Mouse (Mus musculus) brown adipose tissue, adult 24 weeks (tissue): ENCODE data around the gene Cdk2ap2. TPM values are rescaled to one million over a fixed set of nuclear protein-coding genes. Genes with fewer than 3 reads are reported as not detected.

Experiments used
- H3K27ac ChIP-seq: fragments of 200-500 bp; replicated peaks from 2 replicates; pipeline ENCODE4 v1.5.1; 2012; ENCODE audit warnings: low read depth, mild to moderate bottlenecking, low read length
- H3K4me1 ChIP-seq: fragments of 200-500 bp; 2 replicates; pipeline ENCODE4 v1.6.1; 2012; ENCODE audit warnings: low read length, mixed read lengths; ENCODE audit not compliant: control insufficient read depth, insufficient read depth, insufficient read length
- H3K4me3 ChIP-seq: fragments of 200-500 bp; 2 replicates; pipeline ENCODE4 v1.5.1; 2012; ENCODE audit warnings: low read depth, mild to moderate bottlenecking, low read length, moderate library complexity; ENCODE audit not compliant: insufficient read depth
- polyA plus RNA-seq: library from polyadenylated mRNA; stranded (reverse); fragments of >200 nt; gene quantifications from 2 replicates; pipeline ENCODE4 v1.2.4, GENCODE M21; 2012; ENCODE audit not compliant: missing spikeins, insufficient read depth, insufficient read length

The Cdk2ap2 gene
- polyA plus RNA-seq, 1 experiment, result 101 TPM

DNA sequence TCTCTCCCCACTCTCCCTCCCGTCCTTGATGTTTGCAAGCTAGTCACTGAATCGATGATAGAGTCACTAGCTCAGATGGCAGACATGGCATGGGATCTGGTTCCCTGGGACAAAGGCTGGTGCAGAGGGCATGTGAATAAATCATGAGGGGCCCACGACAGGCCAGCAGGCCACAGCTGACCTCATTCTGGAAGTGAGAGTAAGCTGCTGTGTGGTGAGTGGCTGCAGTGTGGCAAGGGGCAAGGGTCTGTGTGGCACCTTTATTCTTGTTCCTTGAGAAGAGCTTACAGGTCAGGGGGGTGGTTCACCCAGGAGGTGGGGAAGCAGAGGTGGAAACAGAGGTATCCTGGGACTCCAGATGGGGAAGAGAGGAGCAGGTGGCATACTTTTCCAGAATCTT, 15.6 kb upstream of the Cdk2ap2 start, which contains the start of gene Cabp2:
Gene Cabp2 (plus strand): TSS at position 185 of the 400 bp plus-strand sequence.
- H3K4me1 ChIP-seq, result no peaks in the 10 kb centered on the region
- no peak within 1 kb of the TSS for H3K27ac ChIP-seq
- no peak within 1 kb of the TSS for H3K4me3 ChIP-seq

DNA sequence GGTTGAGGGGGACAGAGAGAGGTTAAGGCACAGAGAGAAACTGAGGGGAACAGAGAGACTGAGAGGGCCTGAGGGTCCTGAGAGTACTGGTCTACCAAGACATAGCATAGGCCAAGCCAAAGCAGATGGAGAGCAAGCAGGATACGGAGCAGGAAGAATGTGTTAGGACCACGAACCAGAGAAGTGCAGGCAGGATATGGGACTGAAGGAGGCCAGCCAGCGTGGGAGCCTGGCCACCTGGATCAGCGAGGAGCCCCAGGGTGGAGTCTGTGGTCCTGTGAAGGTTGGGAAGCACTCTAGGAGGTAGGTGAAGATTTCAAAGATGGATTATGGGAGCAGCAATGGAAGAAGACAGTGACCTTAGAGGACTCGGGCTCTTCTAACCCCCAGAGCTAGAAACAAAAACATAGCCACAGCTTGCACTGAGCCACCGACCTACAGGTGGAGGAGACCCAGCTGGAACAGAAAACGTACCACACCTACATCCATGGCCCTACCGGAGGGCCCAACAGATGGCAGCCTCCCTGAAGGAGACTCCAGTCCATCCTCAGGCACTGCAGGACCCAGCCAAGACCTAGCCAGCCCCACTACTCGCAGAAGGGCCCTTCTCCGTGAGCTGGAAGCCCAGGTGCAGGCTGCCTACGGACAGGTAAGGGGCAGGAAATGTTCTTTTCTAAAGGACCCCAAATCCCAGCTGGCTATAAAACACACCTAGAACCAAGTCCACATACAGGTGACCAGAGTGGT, 14.6 kb upstream of the Cdk2ap2 start:
- Histone ChIP-seq H3K4me3 (no peak overlapping the region), H3K4me1 (no peaks in the 10 kb centered on the region), H3K27ac (no peak overlapping the region)

- no peaks in the 10 kb centered on the region for H3K4me1 ChIP-seq
- no peak overlapping the region for H3K27ac ChIP-seq
- no peak overlapping the region for H3K4me3 ChIP-seq
Measured at GRCm38 (mm10) chr19:4083316-4083715, 13.7 kb upstream of the Cdk2ap2 start.

- H3K4me1 ChIP-seq, result no peaks in the 10 kb centered on the region
- no peak overlapping the region for H3K27ac ChIP-seq
- no peak overlapping the region for H3K4me3 ChIP-seq
Measured at GRCm38 (mm10) chr19:4083826-4084225, 13.2 kb upstream of the Cdk2ap2 start.

GRCm38 (mm10) chr19:4084984-4085383, 12.0 kb upstream of the Cdk2ap2 start:
- Histone ChIP-seq H3K27ac (no peak overlapping the region), H3K4me1 (no peaks in the 10 kb centered on the region), H3K4me3 (no peak overlapping the region)

DNA sequence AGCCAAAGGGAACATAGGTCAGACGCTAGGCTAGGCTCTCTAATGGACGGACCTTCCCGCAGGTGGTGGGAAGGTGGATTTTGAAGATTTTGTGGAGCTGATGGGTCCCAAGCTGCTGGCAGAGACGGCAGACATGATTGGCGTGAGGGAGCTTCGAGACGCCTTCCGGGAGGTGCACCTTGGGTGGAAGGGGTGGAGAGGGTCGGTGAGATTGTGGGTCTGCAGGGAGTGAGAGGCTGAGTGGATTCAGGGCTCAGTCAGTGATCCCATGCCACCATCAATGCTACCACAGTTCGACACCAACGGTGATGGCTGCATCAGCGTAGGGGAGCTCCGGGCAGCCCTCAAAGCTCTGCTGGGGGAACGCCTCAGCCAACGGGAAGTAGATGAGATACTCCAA, 10.8 kb upstream of the Cdk2ap2 start:
- Histone ChIP-seq H3K4me3 (no peak overlapping the region), H3K4me1 (no peaks in the 10 kb centered on the region), H3K27ac (no peak overlapping the region)

GRCm38 (mm10) chr19:4087090-4087489, 9.9 kb upstream of the Cdk2ap2 start:
- Histone ChIP-seq H3K27ac (no peak overlapping the region), H3K4me1 (no peaks in the 10 kb centered on the region), H3K4me3 (no peak overlapping the region)

DNA sequence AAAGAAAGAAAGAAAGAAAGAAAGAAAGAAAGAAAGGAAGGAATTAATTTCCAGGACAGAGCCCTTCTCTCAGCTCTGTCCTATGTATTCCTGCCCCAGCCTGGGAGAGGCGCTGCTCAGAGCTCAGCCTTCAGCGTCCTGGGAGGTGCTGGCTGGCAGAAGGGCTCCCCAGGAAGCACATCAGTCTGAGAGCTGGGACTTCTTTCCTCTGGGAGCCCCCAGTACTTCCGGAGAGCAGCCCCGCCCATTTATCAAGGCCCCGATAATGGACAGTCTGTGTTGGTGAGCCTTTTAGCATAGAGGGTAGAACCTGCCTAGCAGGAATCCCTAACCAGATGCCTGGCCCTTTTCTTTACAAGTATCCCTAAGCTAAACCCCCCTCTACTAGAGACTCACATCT, 8.8 kb upstream of the Cdk2ap2 start:
- Histone ChIP-seq H3K4me1 (no peaks in the 10 kb centered on the region), H3K4me3 (no peak overlapping the region), H3K27ac (no peak overlapping the region)

GRCm38 (mm10) chr19:4089128-4089527, 7.9 kb upstream of the Cdk2ap2 start:
- Histone ChIP-seq H3K27ac (no peak overlapping the region), H3K4me1 (no peaks in the 10 kb centered on the region), H3K4me3 (no peak overlapping the region)

DNA sequence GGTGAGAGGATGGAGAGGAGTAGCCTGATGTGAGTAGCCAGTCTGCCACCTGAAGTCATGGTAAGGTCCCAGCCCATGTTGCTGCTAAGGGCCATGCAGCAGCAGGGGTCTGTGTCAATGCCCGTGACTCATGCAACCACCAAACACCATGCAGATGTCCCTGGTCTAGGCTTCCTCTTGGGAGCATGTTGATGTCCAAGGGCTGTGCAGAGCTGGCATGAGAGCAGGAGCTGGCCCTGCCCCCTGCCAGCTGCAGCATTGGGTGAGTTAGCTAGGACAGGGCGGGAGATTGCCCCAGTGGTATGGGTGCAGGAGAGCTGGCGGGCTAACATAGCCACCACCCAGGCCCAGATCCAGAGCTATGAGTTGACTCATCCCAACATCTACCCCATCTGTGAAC, 6.5 kb upstream of the Cdk2ap2 start:
- Histone ChIP-seq H3K4me3 (no peak overlapping the region), H3K27ac (no peak overlapping the region), H3K4me1 (no peaks in the 10 kb centered on the region)

DNA sequence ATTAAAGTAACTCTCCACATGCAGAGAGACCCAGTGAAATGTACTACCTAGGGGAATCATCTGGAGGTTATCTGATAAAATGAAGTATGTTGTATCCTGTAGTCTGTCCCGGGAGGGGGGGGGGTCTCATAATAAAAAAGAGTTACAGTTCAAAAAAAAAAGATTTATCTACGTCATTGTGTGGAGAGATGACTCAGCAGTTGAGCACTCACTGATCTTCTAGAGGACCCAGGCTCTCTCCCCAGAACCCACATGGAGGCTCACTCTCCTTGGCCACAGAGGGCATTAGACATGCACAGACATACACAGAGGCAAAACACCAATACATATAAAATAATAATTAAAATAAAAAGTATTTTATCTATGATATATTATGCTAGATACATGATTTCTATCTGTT, 5.6 kb upstream of the Cdk2ap2 start:
- H3K4me3 ChIP-seq, result no peak overlapping the region
- H3K4me1 ChIP-seq, result peaks cover 1% of the 10 kb centered on the region; the same call in 1 of the 2 replicates
- H3K27ac ChIP-seq, result no peak overlapping the region

GRCm38 (mm10) chr19:4092750-4093149, 4.2 kb upstream of the Cdk2ap2 start:
- H3K4me1 ChIP-seq, result peaks cover 2% of the 10 kb centered on the region
- H3K27ac ChIP-seq, result no peak overlapping the region
- H3K4me3 ChIP-seq, result no peak overlapping the region

DNA sequence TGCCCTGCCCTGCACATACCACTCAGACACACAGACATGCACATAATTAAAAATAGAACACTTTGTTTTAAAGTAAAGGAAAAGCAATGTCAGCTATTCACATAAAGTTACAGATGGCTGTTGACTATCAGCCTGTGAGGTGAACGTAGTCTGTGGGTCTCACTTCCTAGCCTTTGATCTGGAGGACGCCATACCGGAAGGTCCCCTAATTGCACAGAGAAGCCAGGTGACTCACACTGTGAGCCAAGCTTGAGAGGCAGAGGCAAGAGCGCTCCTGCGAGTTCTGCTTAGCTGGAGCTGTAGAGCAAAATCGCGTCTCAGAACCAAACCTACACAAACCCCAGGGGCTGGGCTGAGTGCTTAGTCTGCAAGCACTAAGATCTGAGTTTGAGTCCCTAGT, 3.2 kb upstream of the Cdk2ap2 start:
- H3K27ac ChIP-seq, result no peak overlapping the region
- H3K4me1 ChIP-seq, result peaks cover 2% of the 10 kb centered on the region
- no peak overlapping the region for H3K4me3 ChIP-seq

DNA sequence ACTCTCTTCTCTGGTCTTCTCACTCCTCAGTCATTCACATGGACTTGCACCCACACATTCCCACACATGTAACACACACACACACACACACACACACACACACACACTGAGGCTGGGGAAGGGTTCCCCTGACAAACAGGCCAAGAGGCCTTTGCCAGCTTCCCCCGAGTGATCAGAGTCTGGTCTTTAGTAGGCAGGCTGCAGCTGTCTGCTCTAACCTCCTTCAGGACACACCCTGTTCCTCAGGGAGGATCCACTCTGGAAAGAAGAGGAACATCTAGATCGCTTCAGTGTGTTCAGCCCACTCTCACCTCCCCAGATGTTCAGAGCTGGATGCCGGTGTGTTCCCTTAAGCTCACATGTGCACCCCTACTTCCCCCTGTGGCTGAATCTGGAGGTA, 2.6 kb upstream of the Cdk2ap2 start:
- no peak overlapping the region for H3K27ac ChIP-seq
- no peak overlapping the region for H3K4me3 ChIP-seq
- H3K4me1 ChIP-seq, result peaks cover 2% of the 10 kb centered on the region

- no peak overlapping the region for H3K4me3 ChIP-seq
- no peak overlapping the region for H3K27ac ChIP-seq
- H3K4me1 ChIP-seq, result peaks cover 2% of the 10 kb centered on the region
Measured at GRCm38 (mm10) chr19:4094774-4095303, 2.1 kb upstream of the Cdk2ap2 start.

DNA sequence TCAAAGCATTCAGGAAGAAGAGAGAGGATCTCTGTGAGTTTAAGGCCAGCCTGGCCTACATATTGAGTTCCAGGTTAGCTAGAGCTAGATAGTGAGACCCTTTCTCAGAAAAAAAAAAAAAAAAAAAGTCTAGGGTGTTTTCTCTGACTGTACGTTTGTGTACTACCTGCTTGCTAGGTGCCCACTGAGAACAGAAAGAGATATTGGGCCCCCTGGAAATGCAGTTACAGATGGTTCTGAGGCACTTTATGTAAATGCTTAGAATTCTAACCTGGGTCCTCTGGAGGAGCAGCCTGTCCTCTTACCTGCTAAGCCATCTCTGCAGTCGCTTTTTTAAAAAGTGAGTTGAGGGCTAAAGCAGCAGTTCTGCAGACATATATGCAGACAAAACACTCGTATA, 1.2 kb upstream of the Cdk2ap2 start:
- Histone ChIP-seq H3K27ac (no peak overlapping the region), H3K4me3 (no peak overlapping the region), H3K4me1 (peaks cover 5% of the 10 kb centered on the region)
